In genomic region chr3:81197644-81198043, GRCm38 (mm10) we compare ENCODE assay signal across 23 mouse cellular contexts.
A peak's percentile ranks its signal among the peaks of the same experiment; 100 is the strongest.
DNase-seq lines count a peak whose midpoint lies in the region; ATAC-seq lines count a peak whose summit lies in the region.
"Had no signal": no experiment of that assay in that cellular context is flagged by ENCODE, and none has a peak within 500 bp of the region (broad histone marks: within the 10 kb centered on the region; RNA-seq: fewer than 3 reads in every experiment).

No protein-coding gene starts in this region.

- no peaks in the 10 kb centered on the region for H3K9me3 ChIP-seq in intestine, embryonic 16.5 days (ENCODE audit: control insufficient read depth, low read length)
- H3K9me3 ChIP-seq: embryonic facial prominence, embryonic 13.5 days; embryonic facial prominence, embryonic 15.5 days; forebrain, embryonic 10.5 days; forebrain, embryonic 12.5 days had no signal

- H3K4me1 ChIP-seq in intestine, embryonic 16.5 days (ENCODE audit: control insufficient read depth, insufficient read depth, low read length): no peaks in the 10 kb centered on the region
- H3K4me1 ChIP-seq: embryonic facial prominence, embryonic 13.5 days; embryonic facial prominence, embryonic 15.5 days; forebrain, embryonic 10.5 days; forebrain, embryonic 12.5 days had no signal

- no peak overlapping the region for H3K9ac ChIP-seq in intestine, embryonic 16.5 days (ENCODE audit: low read depth, low read length)
- H3K9ac ChIP-seq: embryonic facial prominence, embryonic 13.5 days; embryonic facial prominence, embryonic 15.5 days; forebrain, embryonic 12.5 days had no signal

- peak; percentile 18 for DNase-seq in 3T3-L1 (ENCODE audit: low read depth, low spot score)
- DNase-seq in large intestine, adult 2 months (ENCODE audit: low read depth, low spot score): peak; percentile 35
- no peak for DNase-seq in lung, postnatal 10 days
- no peak for DNase-seq in left cerebral cortex, adult 8-10 months (ENCODE audit: low spot score in 2 of 2)
- DNase-seq in cerebellum, postnatal 4 days (ENCODE audit: low spot score in 2 of 2): no peak
- no peak for DNase-seq in retina, embryonic 14.5 days (ENCODE audit: low spot score)
- DNase-seq: adrenal gland, adult 2 months; adrenal gland, postnatal 10 days; adrenal gland, postnatal 25 days; cerebellum, adult 11 months; cerebellum, adult 18-20 months; cerebellum, adult 9-10 months; cerebellum, postnatal 10 days; cerebellum, postnatal 25 days; embryo, embryonic 11 days had no signal

- peak; percentile 64 for ATAC-seq in intestine, embryonic 16.5 days
- ATAC-seq: forebrain, embryonic 14.5 days; forebrain, embryonic 16.5 days had no signal

- no peak overlapping the region for H3K27ac ChIP-seq in intestine, embryonic 16.5 days (ENCODE audit: low read length)
- H3K27ac ChIP-seq: embryonic facial prominence, embryonic 13.5 days; embryonic facial prominence, embryonic 15.5 days; forebrain, embryonic 10.5 days; forebrain, embryonic 12.5 days had no signal

- 85% methylated on average over 4 of the region's 4 CpGs for WGBS in intestine, embryonic 16.5 days
- WGBS in large intestine, adult 2 months: 33% methylated on average over 4 of the region's 4 CpGs

- no peak overlapping the region for H3K4me2 ChIP-seq in intestine, embryonic 16.5 days (ENCODE audit: low read depth, low read length)
- H3K4me2 ChIP-seq: embryonic facial prominence, embryonic 13.5 days; embryonic facial prominence, embryonic 15.5 days; forebrain, embryonic 12.5 days had no signal

- no peak overlapping the region for H3K4me3 ChIP-seq in intestine, embryonic 16.5 days (ENCODE audit: low read length)
- H3K4me3 ChIP-seq: embryonic facial prominence, embryonic 13.5 days; embryonic facial prominence, embryonic 15.5 days; erythroblast, embryonic 14.5 days; forebrain, embryonic 10.5 days; forebrain, embryonic 12.5 days had no signal

- no peaks in the 10 kb centered on the region for H3K27me3 ChIP-seq in intestine, embryonic 16.5 days (replicated peaks; ENCODE audit: control insufficient read depth, insufficient read depth, low read length)
- H3K27me3 ChIP-seq: embryonic facial prominence, embryonic 13.5 days; embryonic facial prominence, embryonic 15.5 days; forebrain, embryonic 12.5 days had no signal

- H3K36me3 ChIP-seq in intestine, embryonic 16.5 days (ENCODE audit: control insufficient read depth, insufficient read depth, low read length): no peaks in the 10 kb centered on the region
- H3K36me3 ChIP-seq: embryonic facial prominence, embryonic 13.5 days; embryonic facial prominence, embryonic 15.5 days; forebrain, embryonic 10.5 days; forebrain, embryonic 12.5 days had no signal

Comparison
In these comparisons a context has a peak if more than half of its experiments do, and no peak if none do; other contexts are left out.
1. DNase-seq: peak in 3T3-L1 (single experiment) and large intestine, adult 2 months (single experiment); none in lung, postnatal 10 days (single experiment), left cerebral cortex, adult 8-10 months (0 of 2), cerebellum, postnatal 4 days (0 of 2) and retina, embryonic 14.5 days (single experiment).